ENCODE assay signal across 8 mouse cellular contexts in the genomic region with DNA sequence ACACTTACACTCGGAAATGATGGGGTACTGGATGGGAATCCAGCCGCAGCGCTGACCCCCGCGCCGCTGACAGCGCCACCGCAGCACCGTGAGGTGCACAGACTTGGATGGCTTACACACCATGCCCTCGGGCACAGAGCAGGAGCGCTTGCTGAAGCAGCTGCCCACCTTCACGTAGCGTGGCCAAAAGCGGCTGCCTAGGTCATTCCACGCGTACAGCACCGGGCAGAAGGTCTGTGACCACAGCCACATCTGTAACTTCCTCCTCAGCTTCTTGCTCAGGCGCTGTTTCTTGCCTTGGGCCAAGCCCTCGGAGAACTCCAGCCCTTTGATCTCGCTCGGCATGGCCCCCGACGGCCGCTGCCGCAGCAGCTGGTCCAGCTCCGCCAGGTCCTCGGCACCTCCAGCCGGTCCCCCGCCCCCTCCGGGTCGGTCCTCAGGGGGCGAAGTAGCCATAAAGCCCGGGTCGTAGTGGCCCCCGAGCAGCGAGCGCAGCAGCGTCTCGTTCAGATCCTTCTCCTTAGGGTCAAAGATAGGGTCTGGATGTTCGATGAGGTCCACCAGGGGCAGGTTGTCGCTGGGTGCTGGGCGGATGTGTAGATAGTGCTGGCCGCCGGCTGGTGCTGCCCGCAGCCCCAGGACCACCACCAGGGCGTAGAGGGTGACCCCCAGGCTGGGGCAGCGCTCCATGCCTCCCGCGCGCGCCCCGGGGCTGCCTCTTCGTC. TPM values are rescaled to one million over a fixed set of nuclear protein-coding genes. Genes with fewer than 3 reads are reported as not detected.
DNase-seq lines count a peak whose midpoint lies in the region; ATAC-seq and TF ChIP-seq lines count a peak whose summit lies in the region.

No protein-coding gene starts in this region.

- peak; percentile 4 for DNase-seq in layer of hippocampus, adult 11-12 months (ENCODE audit: low spot score)
- no peak for DNase-seq in layer of hippocampus, adult 18-20 months (ENCODE audit: low spot score in 2 of 2)
- DNase-seq in forebrain, embryonic 14.5 days (ENCODE audit: low spot score): peak; percentile 56
- peak; percentile 29 to 34 for DNase-seq in right cerebral cortex, postnatal 10 days (ENCODE audit: low spot score in 2 of 2)
- DNase-seq in urinary bladder, postnatal 4 days (ENCODE audit: low spot score in 2 of 2): no peak

- H3K9me3 ChIP-seq in forebrain, embryonic 14.5 days (replicated peaks; ENCODE audit: control insufficient read depth, low read length): no peaks in the 10 kb centered on the region
- H3K9me3 ChIP-seq in intestine, embryonic 15.5 days: no peaks in the 10 kb centered on the region
- H3K9me3 ChIP-seq in liver, embryonic 16.5 days (replicated peaks; ENCODE audit: control insufficient read depth, low read length): no peaks in the 10 kb centered on the region

- no peaks in the 10 kb centered on the region for H3K4me1 ChIP-seq in bone marrow macrophage, adult 2 months (ENCODE audit: control insufficient read depth, insufficient read depth, low read length)
- H3K4me1 ChIP-seq in forebrain, embryonic 14.5 days (ENCODE audit: control insufficient read depth, insufficient read depth, low read length): peaks cover 20% of the 10 kb centered on the region
- peaks cover 22% of the 10 kb centered on the region for H3K4me1 ChIP-seq in intestine, embryonic 15.5 days (replicated peaks)
- no peaks in the 10 kb centered on the region; the same call in 1 of the 2 replicates for H3K4me1 ChIP-seq in liver, embryonic 16.5 days (ENCODE audit: control insufficient read depth, low read depth, low read length)

- peak overlapping the region; percentile 92 for H3K4me2 ChIP-seq in forebrain, embryonic 14.5 days (ENCODE audit: low read length)
- peak overlapping the region; percentile 99 for H3K4me2 ChIP-seq in intestine, embryonic 15.5 days (replicated peaks)
- peak overlapping the region; percentile 63 for H3K4me2 ChIP-seq in liver, embryonic 16.5 days (ENCODE audit: low read depth, low read length)

- ATAC-seq in forebrain, embryonic 14.5 days: 0 out of 2 replicates have a peak, but pooled peaks have one; percentile 1
- peak; percentile 7; the same call in 1 of the 2 replicates for ATAC-seq in intestine, embryonic 15.5 days
- ATAC-seq in liver, embryonic 16.5 days (ENCODE audit: low read depth): no peak

- no peaks in the 10 kb centered on the region for H3K36me3 ChIP-seq in forebrain, embryonic 14.5 days (ENCODE audit: control insufficient read depth, insufficient read depth, low read length)
- H3K36me3 ChIP-seq in intestine, embryonic 15.5 days: no peaks in the 10 kb centered on the region
- H3K36me3 ChIP-seq in liver, embryonic 16.5 days (ENCODE audit: control insufficient read depth, insufficient read depth): no peaks in the 10 kb centered on the region

- under 1% methylated on average over 53 of the region's 53 CpGs for WGBS in forebrain, embryonic 14.5 days
- WGBS in intestine, embryonic 15.5 days: under 1% methylated on average over 53 of the region's 53 CpGs
- 1% methylated on average over 53 of the region's 53 CpGs for WGBS in liver, embryonic 16.5 days (ENCODE audit: insufficient replicate concordance)

- H3K27me3 ChIP-seq in forebrain, embryonic 14.5 days (replicated peaks; ENCODE audit: control insufficient read depth, insufficient read depth, low read length): 0 out of 2 replicates have a peak, but pooled peaks cover 4% of the 10 kb centered on the region
- peaks cover 28% of the 10 kb centered on the region for H3K27me3 ChIP-seq in intestine, embryonic 15.5 days (replicated peaks)
- peaks cover 71% of the 10 kb centered on the region for H3K27me3 ChIP-seq in liver, embryonic 16.5 days (ENCODE audit: control insufficient read depth, insufficient read depth, low read depth, low read length)

- peak overlapping the region; percentile 75 for H3K9ac ChIP-seq in forebrain, embryonic 14.5 days (ENCODE audit: low read length)
- H3K9ac ChIP-seq in intestine, embryonic 15.5 days: peak overlapping the region; percentile 60
- H3K9ac ChIP-seq in liver, embryonic 16.5 days (ENCODE audit: low read depth, low read length): no peak overlapping the region

- TF ChIP-seq CTCF in bone marrow macrophage, adult 2 months (IDR thresholded peaks at IDR 0.05; ENCODE audit: low read depth, low read length): no peak

- H3K4me3 ChIP-seq in bone marrow macrophage, adult 2 months (ENCODE audit: insufficient read depth, low read length): peak overlapping the region; percentile 15; the same call in 1 of the 2 replicates
- H3K4me3 ChIP-seq in forebrain, embryonic 14.5 days (ENCODE audit: low read depth, low read length): peak overlapping the region; percentile 73
- H3K4me3 ChIP-seq in intestine, embryonic 15.5 days (replicated peaks): peak overlapping the region; percentile 64
- H3K4me3 ChIP-seq in liver, embryonic 16.5 days (ENCODE audit: low read depth, low read length): peak overlapping the region; percentile 48

- H3K27ac ChIP-seq in bone marrow macrophage, adult 2 months (ENCODE audit: insufficient read depth, low read depth, low read length): no peak overlapping the region
- H3K27ac ChIP-seq in forebrain, embryonic 14.5 days (ENCODE audit: low read depth, low read length): peak overlapping the region; percentile 92
- H3K27ac ChIP-seq in intestine, embryonic 15.5 days: peak overlapping the region; percentile 84
- H3K27ac ChIP-seq in liver, embryonic 16.5 days (ENCODE audit: low read length): no peak overlapping the region

- no peak for TF ChIP-seq POLR2A in bone marrow macrophage, adult 2 months (IDR thresholded peaks at IDR 0.05; ENCODE audit: borderline replicate concordance, low read depth, low read length)

RNA-seq across cellular contexts. Expression of a gene that starts 0.6 kb away (rescaled TPM):
- 10 to 100 TPM in 1 of 2 experiments, 1 to 10 TPM in 1; 9.6 to 12.7 TPM for total RNA-seq in layer of hippocampus, adult 18-20 months (2021)
- not detected in 2 replicates for polyA plus RNA-seq in bone marrow macrophage, adult 2 months (2012; ENCODE audit: insufficient read depth, insufficient read length, missing spikeins)
- polyA plus RNA-seq in forebrain, embryonic 14.5 days (2014; fragmentation: Nextera tagmentation; extraction: Ambion mirVana): 3.7 and 4.2 TPM in 2 replicates
- 2.6 and 2.7 TPM in 2 replicates for polyA plus RNA-seq in intestine, embryonic 15.5 days (2015; fragmentation: Nextera tagmentation; extraction: Ambion mirVana)
- not detected in 2 replicates for polyA plus RNA-seq in liver, embryonic 16.5 days (2015; fragmentation: Nextera tagmentation; extraction: Ambion mirVana)

Comparison
In these comparisons a context has a peak if more than half of its experiments do, and no peak if none do; other contexts are left out.
1. DNase-seq: peak in layer of hippocampus, adult 11-12 months (single experiment), forebrain, embryonic 14.5 days (single experiment) and right cerebral cortex, postnatal 10 days (2 of 2); none in layer of hippocampus, adult 18-20 months (0 of 2) and urinary bladder, postnatal 4 days (0 of 2).
2. H3K27ac ChIP-seq: peak in forebrain, embryonic 14.5 days (single experiment) and intestine, embryonic 15.5 days (single experiment); none in bone marrow macrophage, adult 2 months (single experiment) and liver, embryonic 16.5 days (single experiment).
3. H3K4me3 ChIP-seq: peak in every context shown above with its lines; median percentile 73 in forebrain, embryonic 14.5 days; 64 in intestine, embryonic 15.5 days; 48 in liver, embryonic 16.5 days; 15 in bone marrow macrophage, adult 2 months.
4. Peak in every context shown above with its lines, with median percentiles within 50 percentile points of each other: H3K4me2 ChIP-seq.